In genomic region chr4:128694315-128694714, GRCm38 (mm10) we compare ENCODE assay signal across 20 mouse cellular contexts. TPM values are rescaled to one million over a fixed set of nuclear protein-coding genes. Genes with fewer than 3 reads are reported as not detected.
DNase-seq lines count a peak whose midpoint lies in the region; ATAC-seq and TF ChIP-seq lines count a peak whose summit lies in the region.
"Had no signal": no experiment of that assay in that cellular context is flagged by ENCODE, and none has a peak within 500 bp of the region (broad histone marks: within the 10 kb centered on the region; RNA-seq: fewer than 3 reads in every experiment).

No protein-coding gene starts in this region.

- H3K79me2 ChIP-seq in myocyte (ENCODE audit: control insufficient read depth, insufficient read depth): no peaks in the 10 kb centered on the region

- H3K27ac ChIP-seq in lung, embryonic 14.5 days (ENCODE audit: low read depth): peak overlapping the region; percentile 55; the same call in 1 of the 2 replicates
- H3K27ac ChIP-seq in ES-E14 (ENCODE audit: insufficient read depth, low read depth, low read length, poor library complexity, severe bottlenecking): no peak overlapping the region
- no peak overlapping the region for H3K27ac ChIP-seq in heart, embryonic 10.5 days
- H3K27ac ChIP-seq: forebrain, embryonic 13.5 days; midbrain, embryonic 13.5 days had no signal

- no peaks in the 10 kb centered on the region for H3K36me3 ChIP-seq in lung, embryonic 14.5 days (ENCODE audit: insufficient read depth)
- H3K36me3 ChIP-seq in ES-E14 (ENCODE audit: control insufficient read depth, insufficient read depth, low read length, poor library complexity, severe bottlenecking) (no peaks in the 10 kb centered on the region), myocyte (ENCODE audit: control insufficient read depth, insufficient read depth) (no peaks in the 10 kb centered on the region)
- H3K36me3 ChIP-seq in heart, embryonic 10.5 days: no peaks in the 10 kb centered on the region
- H3K36me3 ChIP-seq: G1E; midbrain, embryonic 13.5 days had no signal

- no peak overlapping the region for H3K9ac ChIP-seq in lung, embryonic 14.5 days
- H3K9ac ChIP-seq in ES-E14 (ENCODE audit: insufficient read depth, low read depth, low read length, poor library complexity, severe bottlenecking): no peak overlapping the region
- H3K9ac ChIP-seq: forebrain, embryonic 13.5 days had no signal

- H3K4me3 ChIP-seq in lung, embryonic 14.5 days (ENCODE audit: low read depth, low read length): no peak overlapping the region
- H3K4me3 ChIP-seq in ES-E14 (ENCODE audit: insufficient read depth in 1 of 2, low read depth in 1 of 2, low read length in 2 of 2, poor library complexity in 1 of 2, severe bottlenecking in 1 of 2) (no peak overlapping the region), myocyte (no peak overlapping the region)
- no peak overlapping the region for H3K4me3 ChIP-seq in heart, embryonic 10.5 days
- H3K4me3 ChIP-seq: erythroblast, embryonic 14.5 days; forebrain, embryonic 13.5 days; midbrain, embryonic 13.5 days had no signal

- H3K27me3 ChIP-seq in lung, embryonic 14.5 days (ENCODE audit: insufficient read depth, low read length): no peaks in the 10 kb centered on the region
- H3K27me3 ChIP-seq in myocyte (ENCODE audit: control insufficient read depth, insufficient read depth, insufficient read length): no peaks in the 10 kb centered on the region
- H3K27me3 ChIP-seq in heart, embryonic 10.5 days (ENCODE audit: insufficient read depth, poor library complexity, severe bottlenecking): peaks cover 8% of the 10 kb centered on the region; the same call in 1 of the 2 replicates
- H3K27me3 ChIP-seq: forebrain, embryonic 13.5 days; midbrain, embryonic 13.5 days had no signal

- TF ChIP-seq CTCF in lung, embryonic 14.5 days (IDR thresholded peaks at IDR 0.05; ENCODE audit: low read depth): no peak

- H3K4me2 ChIP-seq in lung, embryonic 14.5 days: no peak overlapping the region
- peak overlapping the region; percentile 32 for H3K4me2 ChIP-seq in myocyte (ENCODE audit: low read depth)
- H3K4me2 ChIP-seq: forebrain, embryonic 13.5 days; liver, embryonic 11.5 days; midbrain, embryonic 13.5 days had no signal

- DNase-seq in lung, embryonic 14.5 days: no peak
- no peak for DNase-seq in lung, postnatal 4 days
- DNase-seq in ES-E14 (ENCODE audit: low read depth, low spot score): no peak
- peak; percentile 79 for DNase-seq in brain, adult 2 months (ENCODE audit: low read depth, low spot score)
- DNase-seq in heart, embryonic 10.5 days (ENCODE audit: low spot score): no peak
- DNase-seq: adrenal gland, postnatal 25 days; cerebellum, adult 18-20 months; cerebellum, postnatal 36 days; heart, postnatal 36 days; kidney, adult 11 months; kidney, postnatal 10 days; lung, adult 2 months had no signal

- H3K9me3 ChIP-seq in lung, embryonic 14.5 days (ENCODE audit: low read depth, low read length): no peaks in the 10 kb centered on the region
- H3K9me3 ChIP-seq in ES-E14 (ENCODE audit: control insufficient read depth, insufficient read depth, low read depth, low read length): no peaks in the 10 kb centered on the region
- H3K9me3 ChIP-seq in heart, embryonic 10.5 days: no peaks in the 10 kb centered on the region
- H3K9me3 ChIP-seq: forebrain, embryonic 13.5 days; G1E; midbrain, embryonic 13.5 days had no signal

- H3ac ChIP-seq in myocyte (ENCODE audit: control insufficient read depth, insufficient read length): no peak overlapping the region

- no peak for TF ChIP-seq POLR2A in myocyte (IDR thresholded peaks at IDR 0.05; ENCODE audit: insufficient read length, low read depth)

- in situ Hi-C loops in ES-E14 (cut with MboI; ENCODE audit: low sequenced_read_pairs in 2 of 2, unreplicated experiment in 2 of 2): no loop called here

- no peak for ATAC-seq in lung, embryonic 14.5 days (ENCODE audit: insufficient read depth)
- no peak for ATAC-seq in megakaryocyte progenitor cell, adult 5-6 weeks (replicated peaks; ENCODE audit: poor library complexity)
- ATAC-seq: CD4-positive, CD25-positive, alpha-beta regulatory T cell, adult 4 months; forebrain, embryonic 13.5 days; midbrain, embryonic 13.5 days had no signal

- peaks cover 84% of the 10 kb centered on the region for H3K4me1 ChIP-seq in lung, embryonic 14.5 days (ENCODE audit: insufficient read depth)
- no peaks in the 10 kb centered on the region for H3K4me1 ChIP-seq in ES-E14 (ENCODE audit: control insufficient read depth in 2 of 2, insufficient read depth in 2 of 2, low read length in 2 of 2, poor library complexity in 1 of 2)
- H3K4me1 ChIP-seq in heart, embryonic 10.5 days: peaks cover 52% of the 10 kb centered on the region

TF ChIP-seq in ES-E14, 5 proteins besides CTCF, POLR2A, EP300 and RAD21:
- TF ChIP-seq CHD2 (IDR thresholded peaks at IDR 0.05; ENCODE audit: low read depth, low read length) (no peak), ZC3H11A (IDR thresholded peaks at IDR 0.05; ENCODE audit: borderline replicate concordance, low read depth, low read length) (no peak), ZNF384 (IDR thresholded peaks at IDR 0.05; ENCODE audit: low read depth, low read length) (no peak), MAFK (IDR thresholded peaks at IDR 0.05; ENCODE audit: insufficient read depth, low read depth, low read length) (peak; percentile 49), HCFC1 (IDR thresholded peaks at IDR 0.05; ENCODE audit: borderline replicate concordance, insufficient read depth, low read length) (no peak)
TF ChIP-seq in ES-E14: peak in this region for 1.

TF ChIP-seq in myocyte, 11 proteins besides CTCF, POLR2A, EP300 and RAD21:
- TF ChIP-seq SRF (IDR thresholded peaks at IDR 0.05; ENCODE audit: control insufficient read depth, insufficient read length, low read depth): no peak
TF ChIP-seq in myocyte: peak in this region for 0.

RNA-seq across cellular contexts. Expression of gene Phc2, which starts 39.8 kb away (rescaled TPM):
- polyA plus RNA-seq in lung, embryonic 14.5 days (2014; fragmentation: Nextera tagmentation; extraction: Ambion mirVana): 99.0 and 107 TPM in 2 replicates
- 18.0 and 29.8 TPM in 2 replicates for total RNA-seq in ES-E14 (2012; rRNA removed)
- polyA plus RNA-seq in myocyte (2012; fragmentation: generic; extraction: Trizol): 100 TPM
- 24.5 and 35.2 TPM in 2 replicates for polyA plus RNA-seq in heart, embryonic 10.5 days (2016; fragmentation: Nextera tagmentation; extraction: Ambion mirVana)
- total RNA-seq in megakaryocyte progenitor cell, adult 5-6 weeks (2015): 28.0 and 35.0 TPM in 2 replicates
- total RNA-seq in megakaryocyte progenitor cell, adult 5-6 weeks (2017): 13.9 and 21.2 TPM in 2 replicates
